ENCODE assay signal across 27 mouse cellular contexts in the genomic region with DNA sequence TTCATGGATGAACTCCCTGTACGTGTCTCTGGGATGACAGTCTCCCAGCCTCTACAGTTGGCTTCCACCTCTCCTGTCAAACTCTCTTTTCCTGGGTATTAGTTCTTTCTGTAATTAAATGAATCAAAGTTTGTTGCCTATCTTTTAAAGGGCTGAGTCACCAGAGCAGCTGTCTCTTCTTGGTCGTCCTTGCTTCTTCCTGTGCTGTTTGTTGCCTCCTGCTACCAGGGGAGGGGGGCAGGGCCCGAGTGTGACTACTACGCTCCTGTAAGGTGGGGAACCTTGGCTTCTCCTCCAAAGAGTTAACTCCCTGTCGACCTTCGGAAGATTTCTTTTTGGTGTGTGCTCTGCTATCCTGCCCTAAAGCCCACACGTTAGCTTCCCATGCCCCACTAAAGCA.
DNase-seq lines count a peak whose midpoint lies in the region; ATAC-seq and TF ChIP-seq lines count a peak whose summit lies in the region.
"Had no signal": no experiment of that assay in that cellular context is flagged by ENCODE, and none has a peak within 500 bp of the region (broad histone marks: within the 10 kb centered on the region; RNA-seq: fewer than 3 reads in every experiment).

No protein-coding gene starts in this region.

- peak; percentile 64 for DNase-seq in midbrain, embryonic 11.5 days (ENCODE audit: low spot score, missing footprints)
- DNase-seq in midbrain, embryonic 10.5 days (ENCODE audit: low spot score) = no peak
- DNase-seq in adrenal gland, adult 2 months = peak; percentile 72
- peak; percentile 57 to 73 for DNase-seq in adrenal gland, postnatal 36 days
- no peak for DNase-seq in stomach, postnatal 0 days (ENCODE audit: low spot score)
- DNase-seq in neural tube, embryonic 10.5 days (ENCODE audit: extremely low spot score, low spot score) = no peak
- DNase-seq: cerebellum, adult 11-12 months; cerebellum, adult 9-11 months; gastrocnemius, postnatal 36 days; heart, adult 18-20 months; heart, postnatal 36 days; kidney, adult 11 months; kidney, postnatal 25 days; lung, postnatal 4 days; midbrain, embryonic 14.5 days; retina, postnatal 1 day; right cerebral cortex, postnatal 14 days; thymus, postnatal 25 days had no signal

- 76% methylated on average over 7 of the region's 7 CpGs for WGBS in midbrain, embryonic 11.5 days
- WGBS in midbrain, embryonic 10.5 days = 78% methylated on average over 7 of the region's 7 CpGs
- 56% methylated on average over 7 of the region's 7 CpGs for WGBS in stomach, postnatal 0 days

- ATAC-seq in midbrain, embryonic 11.5 days (ENCODE audit: low FRiP score) = no peak
- ATAC-seq in stomach, postnatal 0 days (ENCODE audit: low FRiP score, low TSS enrichment) = peak; percentile 32; the same call in 1 of the 2 replicates
- ATAC-seq in activated CD4-positive, CD25-positive, alpha-beta regulatory T cell, adult 4 months = no peak
- ATAC-seq: forebrain, embryonic 13.5 days had no signal

- no peak overlapping the region for H3K4me2 ChIP-seq in midbrain, embryonic 11.5 days
- peak overlapping the region; percentile 17; the same call in 1 of the 2 replicates for H3K4me2 ChIP-seq in stomach, postnatal 0 days (replicated peaks; ENCODE audit: low read depth)
- H3K4me2 ChIP-seq: forebrain, embryonic 13.5 days; heart, embryonic 11.5 days; hindbrain, embryonic 14.5 days; kidney, embryonic 15.5 days; limb, embryonic 13.5 days; liver, embryonic 11.5 days; neural tube, embryonic 12.5 days had no signal

- H3K27ac ChIP-seq in midbrain, embryonic 11.5 days (ENCODE audit: low read depth, low read length) = no peak overlapping the region
- no peak overlapping the region for H3K27ac ChIP-seq in midbrain, embryonic 10.5 days (replicated peaks)
- peak overlapping the region; percentile 81 for H3K27ac ChIP-seq in stomach, postnatal 0 days (replicated peaks)
- H3K27ac ChIP-seq: forebrain, embryonic 13.5 days; hindbrain, embryonic 14.5 days; kidney, embryonic 15.5 days; limb, embryonic 13.5 days; neural tube, embryonic 12.5 days had no signal

- H3K4me3 ChIP-seq in midbrain, embryonic 11.5 days (ENCODE audit: low read depth, low read length) = no peak overlapping the region
- no peak overlapping the region for H3K4me3 ChIP-seq in midbrain, embryonic 10.5 days
- no peak overlapping the region for H3K4me3 ChIP-seq in stomach, postnatal 0 days (ENCODE audit: low read depth, low read length)
- H3K4me3 ChIP-seq: forebrain, embryonic 13.5 days; kidney, embryonic 15.5 days; limb, embryonic 13.5 days; megakaryocyte, embryonic 14.5 days; neural tube, embryonic 12.5 days had no signal

- H3K4me1 ChIP-seq in midbrain, embryonic 11.5 days (ENCODE audit: control insufficient read depth, insufficient read depth, low read length) = no peaks in the 10 kb centered on the region
- H3K4me1 ChIP-seq in midbrain, embryonic 10.5 days = peaks cover 11% of the 10 kb centered on the region
- H3K4me1 ChIP-seq in stomach, postnatal 0 days (replicated peaks; ENCODE audit: control insufficient read depth, insufficient read depth) = 0 out of 2 replicates have a peak, but pooled peaks cover 2% of the 10 kb centered on the region
- H3K4me1 ChIP-seq: forebrain, embryonic 13.5 days; kidney, embryonic 15.5 days; limb, embryonic 13.5 days; neural tube, embryonic 12.5 days had no signal

- no peaks in the 10 kb centered on the region for H3K36me3 ChIP-seq in midbrain, embryonic 11.5 days (ENCODE audit: control insufficient read depth, insufficient read depth, low read length)
- H3K36me3 ChIP-seq in midbrain, embryonic 10.5 days = no peaks in the 10 kb centered on the region
- no peaks in the 10 kb centered on the region; the same call in 1 of the 2 replicates for H3K36me3 ChIP-seq in stomach, postnatal 0 days (ENCODE audit: control insufficient read depth, insufficient read depth, low read length)
- H3K36me3 ChIP-seq: kidney, embryonic 15.5 days; limb, embryonic 13.5 days; neural tube, embryonic 12.5 days had no signal

- TF ChIP-seq CTCF in stomach, postnatal 0 days (IDR thresholded peaks at IDR 0.05; ENCODE audit: low read depth) = no peak

- H3K9me3 ChIP-seq in midbrain, embryonic 11.5 days (ENCODE audit: control insufficient read depth, low read length) = no peaks in the 10 kb centered on the region; the same call in 1 of the 2 replicates
- H3K9me3 ChIP-seq in midbrain, embryonic 10.5 days (replicated peaks) = no peaks in the 10 kb centered on the region
- H3K9me3 ChIP-seq in stomach, postnatal 0 days (ENCODE audit: control insufficient read depth, low read length) = no peaks in the 10 kb centered on the region
- H3K9me3 ChIP-seq: forebrain, embryonic 13.5 days; kidney, embryonic 15.5 days; limb, embryonic 13.5 days; megakaryocyte, embryonic 14.5 days; neural tube, embryonic 12.5 days had no signal

- H3K27me3 ChIP-seq in midbrain, embryonic 11.5 days (ENCODE audit: control insufficient read depth, insufficient read depth, low read length) = no peaks in the 10 kb centered on the region
- H3K27me3 ChIP-seq in midbrain, embryonic 10.5 days (ENCODE audit: low read depth, poor library complexity, severe bottlenecking) = no peaks in the 10 kb centered on the region
- no peaks in the 10 kb centered on the region for H3K27me3 ChIP-seq in stomach, postnatal 0 days (ENCODE audit: control insufficient read depth, insufficient read depth, low read length)
- H3K27me3 ChIP-seq: forebrain, embryonic 13.5 days; kidney, embryonic 15.5 days; limb, embryonic 13.5 days; neural tube, embryonic 12.5 days had no signal

- no peak overlapping the region for H3K9ac ChIP-seq in midbrain, embryonic 11.5 days (ENCODE audit: low read length)
- no peak overlapping the region for H3K9ac ChIP-seq in stomach, postnatal 0 days (ENCODE audit: low read length)
- H3K9ac ChIP-seq: forebrain, embryonic 13.5 days; hindbrain, embryonic 14.5 days; kidney, embryonic 15.5 days; limb, embryonic 13.5 days; neural tube, embryonic 12.5 days had no signal

- TF ChIP-seq EP300 in stomach, postnatal 0 days (optimal IDR thresholded peaks at IDR 0.05) = no peak

Comparison
In these comparisons a context has a peak if more than half of its experiments do, and no peak if none do; other contexts are left out.
1. DNase-seq: peak in midbrain, embryonic 11.5 days (single experiment), adrenal gland, adult 2 months (single experiment) and adrenal gland, postnatal 36 days (2 of 2); none in midbrain, embryonic 10.5 days (single experiment), stomach, postnatal 0 days (single experiment) and neural tube, embryonic 10.5 days (single experiment).